Mouse (Mus musculus): ENCODE results near the gene Dlx4. TPM values are rescaled to one million over a fixed set of nuclear protein-coding genes. Genes with fewer than 3 reads are reported as not detected.

Gene Dlx4
- polyA plus RNA-seq, 1 experiment from 2014 or later, result not detected

DNA sequence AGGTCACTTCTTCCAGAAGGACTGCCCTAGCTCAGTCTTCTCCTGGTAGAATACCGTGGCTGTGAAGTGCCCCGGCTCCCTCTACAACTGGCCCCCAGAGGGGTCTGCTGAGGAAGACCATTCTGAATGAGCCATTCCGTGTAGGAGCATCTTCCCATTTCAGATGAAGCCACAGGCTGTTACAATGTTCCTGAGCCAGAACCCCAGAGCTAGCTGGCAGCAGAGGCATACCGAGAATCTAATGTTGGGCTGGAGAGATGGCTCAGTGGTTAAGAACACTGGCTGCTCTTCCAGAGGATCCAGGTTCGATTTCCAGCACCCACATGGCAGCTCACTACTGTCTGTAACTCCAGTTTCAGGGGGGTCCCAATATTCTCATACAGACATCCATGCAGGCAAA is 6.2 kb downstream of the Dlx4 start:
- H3K4me2 ChIP-seq, result no peak overlapping the region
- WGBS, result 50% methylated on average over 5 of the region's 5 CpGs
- no peak for ATAC-seq
- H3K4me1 ChIP-seq, result peaks cover 38% of the 10 kb centered on the region
- H3K4me3 ChIP-seq, result no peak overlapping the region
- H3K27me3 ChIP-seq, result peaks cover 92% of the 10 kb centered on the region
- H3K9me3 ChIP-seq (replicated peaks), result no peaks in the 10 kb centered on the region
- H3K36me3 ChIP-seq (ENCODE audit: poor library complexity, severe bottlenecking), result no peaks in the 10 kb centered on the region
- no peak overlapping the region for H3K27ac ChIP-seq
- no peak overlapping the region for H3K9ac ChIP-seq

DNA sequence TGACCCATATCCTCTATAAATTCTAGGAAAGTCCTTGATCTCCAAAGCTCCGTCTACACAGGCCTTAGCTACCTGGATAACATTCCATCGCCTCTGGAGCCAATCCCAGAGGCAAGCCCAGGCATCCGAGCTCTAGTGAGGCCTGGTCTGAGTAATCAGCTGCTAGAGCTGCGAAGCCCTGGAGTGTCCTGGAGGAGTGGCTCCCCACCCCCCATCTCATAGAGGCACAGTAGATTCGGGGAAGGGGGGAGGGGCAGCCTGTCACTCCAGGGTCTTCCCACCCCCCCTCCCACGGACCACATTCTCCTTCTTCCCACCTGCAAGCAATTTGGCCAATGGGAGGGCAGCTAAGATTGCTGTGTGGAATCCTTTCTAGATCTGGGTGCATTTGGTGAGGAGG is 8.8 kb downstream of the Dlx4 start:
- 14% methylated on average over 6 of the region's 6 CpGs for WGBS
- Histone ChIP-seq H3K4me3 (no peak overlapping the region), H3K27me3 (peaks cover 68% of the 10 kb centered on the region), H3K36me3 (ENCODE audit: poor library complexity, severe bottlenecking) (no peaks in the 10 kb centered on the region), H3K9me3 (replicated peaks) (no peaks in the 10 kb centered on the region), H3K9ac (no peak overlapping the region), H3K4me2 (no peak overlapping the region), H3K4me1 (peaks cover 29% of the 10 kb centered on the region), H3K27ac (no peak overlapping the region)
- ATAC-seq, result no peak

DNA sequence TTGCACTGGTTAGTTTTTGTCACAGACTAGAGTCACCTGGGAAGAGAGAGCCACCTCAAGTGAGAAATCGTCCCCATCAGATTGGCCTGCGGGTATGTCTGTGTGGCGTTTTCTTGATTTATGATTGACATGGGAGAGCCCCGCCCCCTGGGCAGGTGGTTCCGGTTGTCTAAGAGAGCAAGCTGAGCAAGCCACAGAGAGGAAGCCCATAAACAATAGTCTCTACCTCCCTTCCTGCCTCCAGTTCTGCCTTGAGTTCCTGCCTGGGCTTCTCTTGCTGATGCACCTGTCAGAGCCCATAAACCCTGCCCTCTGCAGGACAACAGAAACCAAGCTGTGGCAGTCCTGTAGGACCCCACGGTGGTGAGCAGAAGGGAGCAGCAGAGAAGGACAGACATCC is 12.7 kb downstream of the Dlx4 start:
- 85% methylated on average over 6 of the region's 6 CpGs for WGBS
- Histone ChIP-seq H3K9ac (no peak overlapping the region), H3K4me3 (no peak overlapping the region), H3K4me2 (no peak overlapping the region), H3K36me3 (ENCODE audit: poor library complexity, severe bottlenecking) (no peaks in the 10 kb centered on the region), H3K27me3 (peaks cover 49% of the 10 kb centered on the region), H3K4me1 (peaks cover 28% of the 10 kb centered on the region), H3K27ac (no peak overlapping the region), H3K9me3 (replicated peaks) (no peaks in the 10 kb centered on the region)
- ATAC-seq, result no peak

- WGBS, result 73% methylated on average over 17 of the region's 17 CpGs
- ATAC-seq, result no peak
- no peaks in the 10 kb centered on the region for H3K36me3 ChIP-seq (ENCODE audit: poor library complexity, severe bottlenecking)
- H3K9me3 ChIP-seq (replicated peaks), result no peaks in the 10 kb centered on the region
- no peak overlapping the region for H3K4me3 ChIP-seq
- peaks cover 42% of the 10 kb centered on the region for H3K27me3 ChIP-seq
- no peak overlapping the region for H3K4me2 ChIP-seq
- H3K9ac ChIP-seq, result no peak overlapping the region
- H3K4me1 ChIP-seq, result peaks cover 21% of the 10 kb centered on the region
- H3K27ac ChIP-seq, result no peak overlapping the region
These were observed 15.3 kb downstream of the Dlx4 start for GRCm38 (mm10) chr11:95130668-95131252.

- H3K4me1 ChIP-seq, result peaks cover 21% of the 10 kb centered on the region
- H3K36me3 ChIP-seq (ENCODE audit: poor library complexity, severe bottlenecking), result no peaks in the 10 kb centered on the region
- H3K27me3 ChIP-seq, result peaks cover 58% of the 10 kb centered on the region
- no peak overlapping the region for H3K27ac ChIP-seq
- H3K4me3 ChIP-seq, result no peak overlapping the region
- 73% methylated on average over 11 of the region's 11 CpGs for WGBS
- ATAC-seq, result no peak
- no peak overlapping the region for H3K9ac ChIP-seq
- no peaks in the 10 kb centered on the region for H3K9me3 ChIP-seq (replicated peaks)
- no peak overlapping the region for H3K4me2 ChIP-seq
These were observed 17.7 kb downstream of the Dlx4 start for GRCm38 (mm10) chr11:95128359-95128758.

DNA sequence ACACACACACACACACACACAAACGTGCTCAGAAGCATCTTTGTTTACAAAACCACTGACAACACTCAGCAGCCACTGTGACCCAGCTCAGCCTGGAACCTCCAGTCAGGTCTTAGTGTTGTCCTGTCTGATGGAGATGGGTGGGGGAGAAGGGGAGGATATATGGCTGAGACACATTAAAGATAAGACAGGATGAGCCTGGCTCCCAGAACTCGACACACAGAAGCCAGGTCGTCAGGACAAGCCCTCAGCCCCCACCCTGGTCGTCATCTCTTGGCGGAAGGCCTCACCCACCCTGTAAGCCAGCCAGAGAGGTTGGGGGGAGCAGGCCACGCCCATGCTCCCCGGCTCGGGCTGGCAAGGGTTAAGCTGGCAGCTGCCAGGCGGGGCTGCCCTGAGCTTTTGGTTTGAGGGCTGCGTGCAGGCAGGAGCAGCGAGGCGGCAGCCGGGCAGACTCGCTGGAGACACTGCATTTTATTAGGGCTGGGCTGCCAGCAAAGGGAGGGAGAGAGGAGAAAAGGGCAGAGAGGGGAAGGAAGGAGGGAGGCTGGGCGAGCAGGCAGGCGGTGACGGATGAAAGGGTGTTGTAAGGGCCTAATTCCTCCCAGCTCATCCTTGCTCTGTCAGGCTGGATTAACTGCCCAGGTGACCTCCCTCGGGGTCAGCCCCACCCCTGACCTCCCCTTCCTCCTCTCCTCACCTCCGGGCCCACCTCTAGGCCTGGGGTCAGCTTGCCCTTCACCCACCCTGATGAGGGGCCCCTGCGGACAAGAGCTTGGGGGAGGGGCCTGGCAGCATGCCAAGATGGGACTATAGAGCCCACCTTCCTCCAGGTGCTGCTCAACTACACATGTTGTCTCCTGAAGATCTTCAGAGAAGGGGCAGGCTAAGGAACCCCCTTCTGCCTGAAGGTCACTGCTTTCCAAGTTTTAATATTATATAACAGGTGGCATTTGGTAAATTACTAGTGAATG is 19.5 kb downstream of the Dlx4 start:
- Histone ChIP-seq H3K4me3 (no peak overlapping the region), H3K4me1 (peaks cover 21% of the 10 kb centered on the region), H3K27me3 (peaks cover 76% of the 10 kb centered on the region), H3K36me3 (ENCODE audit: poor library complexity, severe bottlenecking) (no peaks in the 10 kb centered on the region), H3K9me3 (replicated peaks) (no peaks in the 10 kb centered on the region), H3K9ac (no peak overlapping the region), H3K4me2 (peak overlapping the region; percentile 49), H3K27ac (no peak overlapping the region)
- 1% methylated on average over 19 of the region's 20 CpGs for WGBS
- ATAC-seq, result peak; percentile 83

DNA sequence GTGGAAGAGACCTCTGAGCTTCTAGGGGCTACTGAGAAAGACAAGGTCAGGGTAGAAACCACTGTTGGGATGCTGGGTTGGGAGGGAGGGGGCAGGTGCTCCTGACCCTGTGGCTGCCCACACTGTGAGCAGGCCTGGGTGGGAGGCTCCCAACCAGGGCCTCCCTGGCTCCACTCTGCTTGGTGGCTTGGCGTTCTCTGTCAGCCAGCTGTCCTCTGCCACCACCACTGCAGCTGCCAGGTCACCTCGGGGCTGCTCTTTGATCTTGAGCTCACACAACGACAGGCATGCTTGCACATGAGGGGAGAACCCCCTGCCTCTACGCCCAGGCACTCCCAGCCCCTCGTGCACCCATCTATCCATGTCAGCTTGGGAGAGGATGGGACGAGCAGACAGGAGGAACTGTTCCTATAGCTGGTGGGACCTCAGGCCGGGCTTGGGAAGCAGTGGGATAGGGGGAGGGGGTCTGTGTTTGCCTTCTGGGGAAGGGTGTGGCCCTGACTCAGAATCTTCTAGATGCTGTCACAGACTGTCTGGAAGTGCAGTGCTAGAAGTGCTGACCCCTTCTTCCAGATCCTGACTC is 20.6 kb downstream of the Dlx4 start:
- Histone ChIP-seq H3K9me3 (replicated peaks) (no peaks in the 10 kb centered on the region), H3K36me3 (ENCODE audit: poor library complexity, severe bottlenecking) (no peaks in the 10 kb centered on the region), H3K27me3 (peaks cover 83% of the 10 kb centered on the region), H3K27ac (no peak overlapping the region), H3K4me1 (peaks cover 31% of the 10 kb centered on the region), H3K4me2 (no peak overlapping the region), H3K4me3 (no peak overlapping the region), H3K9ac (no peak overlapping the region)
- no peak for ATAC-seq
- WGBS, result 36% methylated on average over 7 of the region's 7 CpGs

GRCm38 (mm10) chr11:95122100-95122489 is 24.0 kb downstream of the Dlx4 start:
- no peak for ATAC-seq

DNA sequence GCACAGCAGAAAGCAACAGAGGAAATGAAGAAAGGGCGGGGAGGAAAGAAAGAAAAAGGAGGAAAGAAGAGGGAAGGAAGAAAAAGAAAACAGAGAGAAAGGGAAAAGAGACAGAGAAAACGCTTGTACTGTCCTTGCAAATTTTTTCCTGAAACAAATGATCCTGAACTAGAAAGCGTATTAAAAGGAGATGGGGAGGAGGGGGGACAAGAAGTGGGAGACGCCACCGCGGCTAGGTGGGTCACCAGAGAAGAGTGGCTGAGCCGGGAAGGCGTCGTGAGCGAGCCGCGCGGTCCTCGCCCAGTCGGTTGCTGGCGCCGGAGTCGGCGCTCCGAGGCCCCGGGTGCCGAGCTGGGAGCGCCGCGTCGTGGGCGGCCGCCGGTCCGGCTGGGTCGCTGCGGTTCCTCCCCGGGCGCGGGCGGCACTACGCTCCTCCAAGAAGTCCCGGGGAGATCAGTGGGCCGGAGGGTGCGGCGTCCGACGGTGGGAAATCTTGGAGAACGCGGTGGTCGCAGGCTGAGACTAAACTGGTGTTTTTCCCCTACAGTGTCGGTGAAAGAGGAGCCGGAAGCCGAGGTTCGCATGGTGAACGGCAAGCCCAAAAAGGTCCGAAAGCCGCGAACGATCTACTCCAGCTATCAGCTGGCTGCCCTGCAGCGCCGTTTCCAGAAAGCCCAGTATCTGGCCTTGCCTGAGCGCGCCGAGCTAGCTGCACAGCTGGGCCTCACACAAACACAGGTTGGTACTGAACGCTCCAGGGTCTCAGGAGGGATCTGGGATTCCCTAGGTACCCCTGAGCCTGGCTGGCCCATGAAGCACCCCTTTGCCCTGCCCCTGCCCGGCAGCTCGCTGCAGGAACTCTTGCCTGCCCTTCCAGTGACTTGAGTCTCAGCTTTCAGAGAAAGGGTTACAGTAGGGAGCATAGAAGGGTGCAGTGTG is 24.6 kb downstream of the Dlx4 start:
- H3K4me1 ChIP-seq, result peaks cover 26% of the 10 kb centered on the region
- H3K27me3 ChIP-seq, result peaks cover 92% of the 10 kb centered on the region
- H3K4me3 ChIP-seq, result peak overlapping the region; percentile 29
- no peak for ATAC-seq
- under 1% methylated on average over 61 of the region's 63 CpGs for WGBS
- no peak overlapping the region for H3K27ac ChIP-seq
- H3K36me3 ChIP-seq (ENCODE audit: poor library complexity, severe bottlenecking), result no peaks in the 10 kb centered on the region
- peak overlapping the region; percentile 49 for H3K4me2 ChIP-seq
- no peaks in the 10 kb centered on the region for H3K9me3 ChIP-seq (replicated peaks)
- H3K9ac ChIP-seq, result no peak overlapping the region

More at GRCm38 (mm10) chr11:95122100-95122489, 24.0 kb downstream of the Dlx4 start:
- no peak overlapping the region for H3K9ac ChIP-seq
- no peaks in the 10 kb centered on the region for H3K9me3 ChIP-seq (replicated peaks)
- no peak overlapping the region for H3K27ac ChIP-seq
- H3K4me3 ChIP-seq, result no peak overlapping the region
- peaks cover 93% of the 10 kb centered on the region for H3K27me3 ChIP-seq
- WGBS, result 17% methylated on average over 6 of the region's 6 CpGs
- H3K36me3 ChIP-seq (ENCODE audit: poor library complexity, severe bottlenecking), result no peaks in the 10 kb centered on the region
- H3K4me1 ChIP-seq, result peaks cover 32% of the 10 kb centered on the region
- H3K4me2 ChIP-seq, result no peak overlapping the region

- Histone ChIP-seq H3K4me2 (peak overlapping the region; percentile 66), H3K9me3 (replicated peaks) (no peaks in the 10 kb centered on the region), H3K4me3 (peak overlapping the region; percentile 43), H3K4me1 (peaks cover 23% of the 10 kb centered on the region), H3K27me3 (peaks cover 88% of the 10 kb centered on the region), H3K9ac (no peak overlapping the region), H3K36me3 (ENCODE audit: poor library complexity, severe bottlenecking) (no peaks in the 10 kb centered on the region), H3K27ac (no peak overlapping the region)
- 1% methylated on average over 21 of the region's 21 CpGs for WGBS
- ATAC-seq, result no peak
These were observed 25.4 kb downstream of the Dlx4 start for GRCm38 (mm10) chr11:95120633-95121020.

DNA sequence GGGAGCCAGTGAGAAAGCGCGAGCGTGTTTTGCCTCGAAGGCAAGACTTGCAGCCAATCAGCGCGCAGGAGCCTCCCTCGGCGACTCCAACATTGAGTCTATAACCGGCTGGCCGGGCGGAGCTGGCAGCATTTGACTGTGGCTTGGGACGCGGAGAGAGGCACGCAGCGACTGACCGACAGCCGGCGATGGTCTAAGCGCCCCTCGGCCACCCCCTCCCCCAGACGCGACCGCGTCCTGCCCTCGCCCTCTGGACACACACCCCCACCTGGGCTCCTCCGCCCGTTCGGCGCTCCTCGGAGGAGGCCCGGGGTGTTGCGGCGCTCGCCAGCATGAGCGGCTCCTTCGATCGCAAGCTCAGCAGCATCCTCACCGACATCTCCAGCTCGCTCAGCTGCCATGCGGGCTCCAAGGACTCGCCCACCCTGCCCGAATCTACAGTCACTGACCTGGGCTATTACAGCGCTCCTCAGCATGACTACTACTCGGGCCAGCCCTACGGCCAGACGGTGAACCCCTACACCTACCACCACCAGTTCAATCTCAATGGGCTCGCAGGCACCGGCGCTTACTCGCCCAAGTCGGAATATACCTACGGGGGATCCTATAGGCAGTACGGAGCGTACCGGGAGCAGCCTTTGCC is 26.0 kb downstream of the Dlx4 start, which contains the start of gene Dlx3:
Dlx3 (plus strand) TSS at position 130 of the 643 bp plus-strand sequence.
- H3K4me1 ChIP-seq, result peaks cover 23% of the 10 kb centered on the region
- ATAC-seq, result peak; percentile 30
- H3K36me3 ChIP-seq (ENCODE audit: poor library complexity, severe bottlenecking), result no peaks in the 10 kb centered on the region
- H3K27me3 ChIP-seq, result peaks cover 83% of the 10 kb centered on the region
- H3K4me2 ChIP-seq, result peak within 1 kb of the TSS; percentile 66
- peak within 1 kb of the TSS; percentile 43 for H3K4me3 ChIP-seq
- H3K9ac ChIP-seq, result no peak within 1 kb of the TSS
- WGBS, result under 1% methylated on average over 50 of the region's 55 CpGs
- no peaks in the 10 kb centered on the region for H3K9me3 ChIP-seq (replicated peaks)
- no peak within 1 kb of the TSS for H3K27ac ChIP-seq

Measured in forebrain, embryonic 13.5 days (tissue).